Mouse (Mus musculus): Measurements from ENCODE around the gene Dek.

Gene Dek

DNA sequence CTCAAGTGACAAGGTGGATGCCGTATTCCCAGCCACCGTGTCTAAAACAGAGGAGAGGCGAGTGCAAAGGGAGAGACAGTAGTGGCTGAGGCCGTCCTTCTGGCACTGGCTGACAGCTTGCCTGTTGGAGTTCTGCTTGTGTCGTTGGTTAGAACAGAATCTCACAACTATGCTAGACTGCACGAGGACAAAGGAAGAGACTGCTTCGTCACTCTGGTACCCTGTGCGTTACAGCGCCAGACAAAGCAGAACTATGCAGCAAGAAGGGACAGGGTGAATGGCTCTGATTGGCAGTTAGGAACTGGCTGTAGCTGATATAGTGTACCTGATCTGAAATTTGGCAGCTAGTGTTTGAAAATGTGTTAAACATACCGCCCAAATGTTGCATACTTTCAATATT lies 52.0 kb downstream of the Dek start:
- no peak for DNase-seq (ENCODE audit: low spot score)

DNA sequence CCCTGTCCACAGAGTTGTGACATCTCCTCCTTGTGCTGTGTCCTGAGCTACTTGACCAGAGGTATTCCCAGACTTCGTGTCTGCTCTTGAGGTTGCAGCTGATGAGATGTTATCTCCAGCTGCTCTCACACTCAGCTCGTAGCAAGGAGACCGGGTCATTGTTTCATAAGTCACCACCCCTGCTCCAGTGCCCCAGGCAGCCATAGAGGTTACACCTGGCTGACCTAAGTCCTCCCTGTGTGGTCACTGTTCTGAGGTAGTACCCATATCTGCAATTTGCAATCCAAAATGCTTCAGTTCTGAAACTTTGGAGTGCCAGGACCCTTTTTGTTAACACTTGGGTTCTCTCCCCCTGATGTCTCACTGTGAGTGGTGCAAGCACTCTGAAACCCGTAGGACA lies 56.0 kb downstream of the Dek start:
- no peak for DNase-seq (ENCODE audit: low spot score)

GRCm38 (mm10) chr13:47047996-47048395 lies 58.0 kb downstream of the Dek start:
- DNase-seq (ENCODE audit: low spot score): no peak

- no peak for DNase-seq (ENCODE audit: low spot score)
Measured at GRCm38 (mm10) chr13:47044617-47044947, 61.4 kb downstream of the Dek start, which contains the start of gene Tpmt. Gene Tpmt, minus strand, starts transcription at chr13:47044737.

DNA sequence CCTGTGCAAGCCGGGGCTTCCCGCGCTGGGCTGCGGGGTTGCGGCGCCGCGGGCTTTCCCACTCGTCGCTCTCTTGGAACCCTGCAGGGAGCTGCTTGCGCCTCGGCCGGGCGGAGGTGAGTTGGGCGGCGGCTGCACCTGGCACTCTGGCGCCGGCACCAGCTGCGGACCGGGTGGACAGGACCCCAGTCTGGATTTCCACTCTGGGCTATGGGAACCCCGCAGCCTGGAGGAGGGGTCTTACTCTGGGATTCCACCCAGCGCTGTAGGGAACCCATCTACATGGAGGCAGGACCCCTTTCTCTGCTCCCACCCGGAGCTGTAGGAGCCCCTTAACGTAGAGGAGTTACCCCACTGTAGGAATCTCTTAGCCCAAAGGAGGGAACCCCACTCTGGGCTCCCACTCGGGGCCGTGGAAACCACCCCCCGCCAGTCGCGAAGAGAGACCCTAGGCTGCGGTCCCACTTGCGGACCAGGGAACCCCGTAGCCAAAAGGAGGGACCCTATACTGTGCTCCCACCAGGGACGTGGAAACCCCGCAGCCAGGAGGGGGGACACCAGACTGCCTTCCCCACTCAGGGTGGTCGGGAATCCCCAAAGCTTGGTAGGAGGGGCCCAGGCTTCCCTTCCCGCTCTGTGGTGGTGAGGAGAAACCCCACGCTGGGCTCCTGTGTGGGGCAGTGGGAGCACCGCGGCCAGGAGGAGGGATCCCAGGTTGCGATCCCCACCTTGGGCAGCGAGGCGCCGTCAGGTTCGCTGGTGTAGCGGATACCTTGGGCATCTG lies 62.0 kb downstream of the Dek start:
- no peak for DNase-seq (ENCODE audit: low spot score)

GRCm38 (mm10) chr13:47043030-47043680 lies 62.8 kb downstream of the Dek start, which contains the start of gene Kdm1b:
Gene Kdm1b, plus strand, starts transcription at chr13:47043499.
- peak; percentile 97 for DNase-seq (ENCODE audit: low spot score)

- no peak for DNase-seq (ENCODE audit: low spot score)
Measured at GRCm38 (mm10) chr13:47042024-47042633, 63.9 kb downstream of the Dek start.

GRCm38 (mm10) chr13:47040061-47040460 lies 65.9 kb downstream of the Dek start:
- no peak for DNase-seq (ENCODE audit: low spot score)

DNA sequence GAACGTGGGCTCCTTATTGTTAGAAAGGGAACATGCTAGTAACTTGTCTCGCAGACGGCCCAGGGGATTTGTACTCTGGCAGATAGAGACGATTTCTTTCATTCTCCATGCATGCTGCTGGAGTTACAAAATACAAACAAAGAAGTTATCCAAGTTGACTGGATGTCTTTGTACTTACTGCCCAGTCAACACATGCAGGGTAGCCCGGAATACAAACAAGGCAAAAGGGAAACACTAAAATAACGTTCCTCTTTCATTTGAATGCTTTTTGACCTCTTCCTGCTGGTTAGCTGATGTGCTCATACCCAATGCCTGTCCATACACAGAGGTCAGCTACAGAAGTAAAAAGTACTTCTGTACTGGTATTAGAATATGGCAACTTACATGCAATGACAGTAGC lies 68.1 kb downstream of the Dek start:
- DNase-seq (ENCODE audit: low spot score): no peak
